Mouse (Mus musculus): ENCODE results near the gene Itgb3bp.

Gene Itgb3bp

DNA sequence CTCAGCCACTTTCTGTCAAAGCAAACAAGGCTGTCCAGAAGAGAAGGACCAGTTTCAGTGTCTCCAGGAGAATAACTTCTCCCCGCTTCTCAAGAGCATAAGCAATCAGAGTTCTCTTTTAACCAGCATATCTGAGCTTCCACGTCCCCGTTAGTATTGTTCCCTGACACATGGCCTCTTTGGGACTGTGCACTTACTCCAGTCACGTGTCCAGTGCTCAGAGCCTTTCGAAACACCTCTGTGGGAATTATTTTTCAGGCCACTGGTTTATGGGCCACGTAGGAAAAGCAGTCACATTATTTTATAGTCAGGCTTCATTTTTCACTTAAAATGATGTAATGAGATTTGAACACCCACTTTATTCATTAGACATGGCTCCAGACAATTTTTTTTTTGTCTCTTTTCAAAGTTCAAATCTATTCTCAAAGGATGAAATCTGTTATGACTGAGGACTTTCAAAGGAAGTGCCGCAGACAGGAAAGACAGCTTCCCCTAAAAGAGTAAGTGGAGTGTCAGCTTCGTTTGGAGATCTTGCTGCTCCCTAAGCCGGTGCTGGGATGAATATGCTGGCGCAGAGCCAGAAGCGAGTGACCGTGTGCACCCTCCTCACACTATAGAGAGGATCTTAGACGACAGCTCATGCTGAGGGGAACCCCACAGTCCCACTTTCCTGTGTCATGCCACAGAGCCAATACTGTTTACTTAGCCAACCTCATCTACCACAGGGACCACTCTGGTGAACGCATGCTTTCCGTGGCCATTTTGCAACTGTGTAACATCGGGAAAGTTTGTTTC is 10.3 kb upstream of the Itgb3bp start:
- in situ Hi-C loops (cut with MboI, MseI): loop anchor here (10.0 to 25.0 kb wide), 5 partner anchors 103 to 1553 kb away; partner anchors contain the start of genes Alg6 (in 1 of the 2), Efcab7 (in 1 of the 2), Patj (in 1 of the 2) and Ror1 (in 1 of the 2)

DNA sequence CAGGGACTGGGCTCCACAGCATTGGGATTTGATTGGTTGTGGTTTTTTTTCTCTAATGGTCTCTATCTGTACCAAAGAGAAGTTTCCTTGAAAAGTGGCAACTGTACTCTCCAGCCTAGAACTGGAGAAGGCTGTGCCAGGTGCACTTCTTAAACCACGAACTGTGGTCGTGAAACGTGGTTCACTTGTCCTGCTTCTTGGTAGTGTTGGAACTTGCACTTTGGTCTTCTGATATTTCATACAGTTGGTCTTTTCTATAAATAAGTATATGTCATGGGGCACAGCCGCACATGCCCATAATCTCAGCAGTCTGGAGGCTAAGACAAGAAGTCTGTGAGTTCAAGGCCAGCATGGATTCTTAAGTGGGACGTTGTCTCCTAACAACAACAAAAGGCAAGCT is 6.7 kb upstream of the Itgb3bp start:
- in situ Hi-C loops (cut with MboI, MseI): loop anchor here (25.0 kb wide), 4 partner anchors 99 to 1549 kb away; partner anchors contain the start of genes Alg6 (in 1 of the 2), Efcab7 (in 1 of the 2), Patj (in 1 of the 2) and Tm2d1 (in 1 of the 2)

DNA sequence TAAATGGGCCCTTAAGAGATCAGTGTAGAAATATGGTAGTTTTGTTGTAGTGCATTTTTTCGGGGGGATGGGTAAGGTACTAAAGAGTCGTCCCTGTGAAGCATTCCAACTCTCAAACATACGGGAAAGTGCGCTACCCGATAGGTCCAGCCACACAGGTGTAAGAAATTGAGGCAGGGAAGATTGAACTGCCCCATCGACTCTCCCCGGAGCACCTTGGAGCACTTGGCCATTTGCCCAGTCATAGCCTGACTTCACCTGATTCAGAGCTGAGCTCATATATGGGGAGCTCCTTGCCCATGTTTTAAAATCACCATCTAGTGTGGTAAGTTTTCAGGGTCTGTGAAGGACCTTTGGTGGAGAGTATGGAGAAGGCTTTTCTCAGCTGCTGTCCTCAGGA is 5.2 kb upstream of the Itgb3bp start:
- in situ Hi-C loops (cut with MboI, MseI): loop anchor here (5.0 to 25.0 kb wide), 5 partner anchors 98 to 1548 kb away; partner anchors contain the start of genes Alg6 (in 1 of the 2), Efcab7 (in 1 of the 2), Patj (in 1 of the 2) and Tm2d1 (in 1 of the 2)

DNA sequence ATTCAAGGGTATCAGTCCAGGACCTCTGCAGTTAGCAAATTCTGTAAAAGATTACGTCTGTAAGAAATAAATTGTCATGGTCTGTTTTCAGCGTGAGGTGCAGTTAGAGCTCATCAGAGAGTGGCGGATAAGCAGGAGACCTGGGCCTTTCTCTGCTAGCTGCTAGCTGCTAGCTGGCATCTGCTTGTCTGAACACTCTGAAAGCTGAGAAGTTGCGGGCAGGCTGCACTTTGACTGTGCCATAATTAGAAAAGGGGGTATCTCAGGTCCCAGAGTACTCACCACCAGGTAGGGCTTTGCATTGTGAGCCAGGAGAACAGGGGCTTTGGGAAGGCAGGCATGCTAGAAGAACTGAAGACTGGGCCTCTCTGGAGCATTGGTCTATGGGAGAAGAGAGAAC is 2.2 kb upstream of the Itgb3bp start:
- in situ Hi-C loops (cut with MboI, MseI): loop anchor here (5.0 to 25.0 kb wide), 5 partner anchors 95 to 1545 kb away; partner anchors contain the start of genes Alg6 (in 1 of the 2), Efcab7 (in 1 of the 2), Patj (in 1 of the 2) and Tm2d1 (in 1 of the 2)

DNA sequence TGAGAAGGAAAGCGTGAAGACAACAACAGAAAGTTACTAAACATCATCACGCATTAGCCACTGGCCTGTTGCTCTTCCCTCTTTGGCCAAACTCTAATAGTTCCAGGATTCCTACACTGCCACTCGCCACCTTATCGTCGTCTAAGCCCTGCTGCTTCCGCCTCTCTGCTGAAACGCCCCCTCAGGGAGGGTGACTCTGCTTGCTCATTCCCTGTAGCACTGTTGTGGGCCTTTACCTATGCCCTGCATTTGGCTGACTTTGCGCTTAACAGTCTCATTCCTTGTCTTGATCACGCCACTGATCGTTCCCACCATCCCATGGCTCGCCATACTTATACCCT is 1.6 kb upstream of the Itgb3bp start:
- in situ Hi-C loops (cut with MboI, MseI): loop anchor here (5.0 to 25.0 kb wide), 5 partner anchors 94 to 1544 kb away; partner anchors contain the start of genes Alg6 (in 1 of the 2), Efcab7 (in 1 of the 2), Patj (in 1 of the 2) and Tm2d1 (in 1 of the 2)

DNA sequence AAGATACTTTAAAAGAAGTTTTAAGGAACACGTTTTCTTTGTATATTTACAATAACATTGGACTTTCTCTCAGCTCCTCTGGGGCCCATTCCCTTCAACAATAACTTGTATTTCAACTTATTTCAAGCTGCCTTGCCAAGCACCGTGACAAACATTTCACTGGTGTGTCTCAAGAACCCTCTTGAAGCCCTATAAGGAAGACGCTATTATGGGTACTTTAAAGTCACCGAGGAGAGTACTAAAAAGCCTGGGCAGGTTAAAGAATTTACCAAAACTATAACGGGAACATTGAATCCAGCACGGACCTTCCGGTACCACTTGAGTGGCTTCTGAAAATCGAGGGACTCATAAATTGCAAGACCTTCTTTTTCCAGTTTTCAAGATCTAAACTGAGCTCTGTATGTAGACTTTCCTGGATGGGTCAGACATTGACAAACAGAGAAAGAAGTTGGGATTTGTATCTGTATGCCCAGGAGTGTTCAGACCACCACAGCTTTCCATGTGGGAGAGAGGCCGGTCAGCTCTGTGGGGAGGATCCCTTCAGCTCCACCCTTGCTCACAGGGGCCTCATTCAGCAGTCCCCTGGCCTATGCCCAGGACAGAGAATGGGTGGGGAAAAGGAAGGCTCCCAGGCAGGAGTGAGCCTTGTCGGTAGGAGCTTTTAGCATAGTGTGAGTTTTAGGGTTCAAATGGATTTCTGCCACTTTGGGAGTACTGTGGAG is 1.1 kb upstream of the Itgb3bp start:
- in situ Hi-C loops (cut with MboI, MseI): loop anchor here (5.0 to 25.0 kb wide), 5 partner anchors 93 to 1543 kb away; partner anchors contain the start of genes Alg6 (in 1 of the 2), Efcab7 (in 1 of the 2), Patj (in 1 of the 2) and Tm2d1 (in 1 of the 2)

DNA sequence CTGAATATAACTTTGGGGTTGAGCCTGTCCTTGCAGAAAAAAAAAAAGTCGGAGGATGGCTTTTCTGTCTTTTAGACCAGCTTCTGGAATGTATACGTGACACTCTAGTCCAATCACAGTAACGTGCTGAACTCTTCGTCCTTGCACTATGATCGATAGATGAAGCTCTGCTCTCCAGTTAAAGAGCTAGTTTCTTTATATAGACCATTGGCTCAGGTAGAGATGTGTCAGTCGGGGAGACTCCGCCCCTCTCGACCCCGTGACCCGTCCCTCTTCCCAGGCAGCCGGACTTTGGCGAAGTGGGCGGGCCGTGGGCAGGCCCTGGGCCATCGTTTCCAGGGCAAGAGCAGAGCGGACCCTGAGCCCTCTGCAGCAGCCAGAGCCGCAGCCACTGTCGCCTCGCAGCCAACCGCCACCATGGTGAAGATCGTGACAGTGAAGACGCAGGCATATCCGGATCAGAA is 432 bp downstream of the Itgb3bp start, which contains the start of gene Pgm1:
TSS of gene Pgm1 (plus strand) at position 266 of the 464 bp plus-strand sequence.
- in situ Hi-C loops (cut with MboI, MseI): loop anchor here (5.0 to 25.0 kb wide), 5 partner anchors 92 to 1542 kb away; partner anchors contain the start of genes Alg6 (in 1 of the 2), Efcab7 (in 1 of the 2), Patj (in 1 of the 2) and Tm2d1 (in 1 of the 2)

DNA sequence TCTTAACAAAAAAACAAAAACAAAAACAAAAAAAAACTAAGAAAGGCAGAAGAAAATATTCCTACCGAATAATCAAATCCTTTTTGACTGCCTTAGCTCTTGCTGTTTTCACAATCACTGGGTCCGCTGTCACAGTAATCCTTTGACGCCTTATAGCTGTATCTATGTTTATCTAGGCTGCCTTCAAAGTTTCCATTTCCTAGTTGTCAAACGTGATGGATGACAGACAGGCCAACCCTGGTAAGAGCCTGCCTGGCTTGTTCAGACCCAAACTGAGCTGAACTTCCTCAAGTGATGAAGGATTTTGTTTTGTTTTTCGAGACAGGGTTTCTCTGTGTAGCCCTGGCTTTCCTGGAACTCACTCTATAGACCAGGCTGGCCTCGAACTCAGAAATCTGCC is 1.1 kb downstream of the Itgb3bp start:
- in situ Hi-C loops (cut with MboI, MseI): loop anchor here (5.0 to 25.0 kb wide), 5 partner anchors 91 to 1541 kb away; partner anchors contain the start of genes Alg6 (in 1 of the 2), Efcab7 (in 1 of the 2), Patj (in 1 of the 2) and Tm2d1 (in 1 of the 2)

DNA sequence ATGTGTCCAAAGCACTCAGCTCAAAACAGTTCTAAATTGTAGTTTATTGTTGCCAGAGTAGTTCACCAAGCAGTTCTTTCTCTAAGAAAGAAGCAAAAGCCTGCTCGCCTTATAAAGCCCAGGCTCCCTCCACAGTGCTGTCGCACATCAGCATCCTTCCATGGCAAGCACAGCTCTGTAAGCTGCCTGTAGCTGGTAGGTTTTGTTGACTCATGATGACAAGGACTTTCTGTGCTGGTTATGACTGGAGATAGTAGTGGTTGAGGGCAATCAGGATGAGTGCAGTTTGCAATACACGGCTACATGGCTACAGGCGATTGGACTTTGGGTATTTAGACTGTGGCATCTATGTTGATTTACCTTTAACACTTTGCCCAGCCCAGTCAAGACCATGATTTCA is 3.2 kb downstream of the Itgb3bp start:
- in situ Hi-C loops (cut with MboI, MseI): loop anchor here (5.0 to 25.0 kb wide), 5 partner anchors 89 to 1539 kb away; partner anchors contain the start of genes Alg6 (in 1 of the 2), Efcab7 (in 1 of the 2), Patj (in 1 of the 2) and Tm2d1 (in 1 of the 2)

DNA sequence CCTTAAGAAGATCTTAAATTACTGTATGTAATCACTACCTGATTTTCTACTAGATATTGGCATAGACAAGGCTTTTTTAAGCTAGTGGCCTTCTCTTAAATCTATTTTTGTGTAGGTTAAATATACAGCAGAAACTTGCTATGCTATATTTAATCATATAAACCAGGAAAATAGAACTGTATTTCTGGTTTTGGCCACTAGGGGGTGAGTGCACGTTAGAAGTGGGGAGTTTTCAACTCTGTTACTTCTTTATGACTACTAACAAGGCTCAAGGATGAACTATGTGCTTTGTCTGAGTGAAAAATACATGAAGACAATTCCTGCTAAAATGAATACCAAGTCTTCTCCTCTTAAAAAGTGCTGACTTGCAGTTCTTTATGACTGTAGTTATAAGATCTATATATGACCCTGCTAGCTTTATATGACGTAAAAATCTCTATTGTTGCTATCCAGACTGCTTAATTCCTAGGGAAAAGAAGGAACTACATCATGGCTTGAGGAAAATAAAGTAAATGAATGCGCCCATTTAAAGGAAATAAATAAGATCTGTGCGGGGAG is 15.6 kb downstream of the Itgb3bp start:
- in situ Hi-C loops (cut with MboI, MseI): loop anchor here in 1 of 2 experiments (10.0 kb wide), 1 partner anchor 259 kb away; the partner anchor contains the start of gene Foxd3

DNA sequence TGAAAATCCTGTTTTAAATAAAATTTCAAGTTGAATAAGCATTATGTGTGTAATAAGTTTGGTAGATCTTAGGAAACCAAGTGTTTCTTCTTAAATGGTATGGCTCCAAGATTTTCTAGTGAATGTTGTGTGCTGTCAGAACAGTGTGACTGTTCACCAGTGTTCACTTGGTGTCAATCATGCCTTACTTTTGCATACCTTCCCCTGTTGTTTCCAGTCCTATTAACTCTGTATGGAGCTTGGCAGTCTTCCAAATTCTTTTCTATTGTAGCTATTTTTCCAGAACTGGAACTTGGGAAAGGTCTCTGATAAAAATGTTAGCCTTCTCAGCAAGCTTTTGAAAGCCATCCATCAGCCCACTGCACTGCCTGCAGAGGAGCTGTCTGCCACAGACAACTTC is 47.2 kb downstream of the Itgb3bp start:
- in situ Hi-C loops (cut with MboI, MseI): loop anchor here (5.0 to 25.0 kb wide), 4 partner anchors 220 to 1245 kb away; partner anchors contain the start of gene Foxd3 (in 1 of the 2)

DNA sequence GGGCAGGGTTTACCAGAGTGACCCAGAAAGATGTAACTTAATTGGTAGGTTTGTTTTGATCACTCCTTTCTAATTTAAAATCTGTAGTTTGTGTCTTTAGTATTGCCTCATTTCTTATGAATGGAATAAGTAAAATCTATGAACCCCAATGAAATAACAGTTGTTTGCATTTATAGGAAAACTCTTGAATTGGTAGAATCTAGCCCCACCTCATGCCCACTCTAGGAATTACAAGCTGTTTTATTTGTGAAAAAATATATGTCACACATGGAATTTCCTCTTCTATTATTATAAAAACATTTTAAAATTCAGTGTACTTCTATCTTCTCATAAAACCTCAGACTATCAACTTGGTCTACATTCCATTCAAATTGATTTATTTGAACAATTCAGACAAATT is 47.7 kb downstream of the Itgb3bp start:
- in situ Hi-C loops (cut with MboI, MseI): loop anchor here (5.0 to 25.0 kb wide), 4 partner anchors 220 to 1245 kb away; partner anchors contain the start of gene Foxd3 (in 1 of the 2)

DNA sequence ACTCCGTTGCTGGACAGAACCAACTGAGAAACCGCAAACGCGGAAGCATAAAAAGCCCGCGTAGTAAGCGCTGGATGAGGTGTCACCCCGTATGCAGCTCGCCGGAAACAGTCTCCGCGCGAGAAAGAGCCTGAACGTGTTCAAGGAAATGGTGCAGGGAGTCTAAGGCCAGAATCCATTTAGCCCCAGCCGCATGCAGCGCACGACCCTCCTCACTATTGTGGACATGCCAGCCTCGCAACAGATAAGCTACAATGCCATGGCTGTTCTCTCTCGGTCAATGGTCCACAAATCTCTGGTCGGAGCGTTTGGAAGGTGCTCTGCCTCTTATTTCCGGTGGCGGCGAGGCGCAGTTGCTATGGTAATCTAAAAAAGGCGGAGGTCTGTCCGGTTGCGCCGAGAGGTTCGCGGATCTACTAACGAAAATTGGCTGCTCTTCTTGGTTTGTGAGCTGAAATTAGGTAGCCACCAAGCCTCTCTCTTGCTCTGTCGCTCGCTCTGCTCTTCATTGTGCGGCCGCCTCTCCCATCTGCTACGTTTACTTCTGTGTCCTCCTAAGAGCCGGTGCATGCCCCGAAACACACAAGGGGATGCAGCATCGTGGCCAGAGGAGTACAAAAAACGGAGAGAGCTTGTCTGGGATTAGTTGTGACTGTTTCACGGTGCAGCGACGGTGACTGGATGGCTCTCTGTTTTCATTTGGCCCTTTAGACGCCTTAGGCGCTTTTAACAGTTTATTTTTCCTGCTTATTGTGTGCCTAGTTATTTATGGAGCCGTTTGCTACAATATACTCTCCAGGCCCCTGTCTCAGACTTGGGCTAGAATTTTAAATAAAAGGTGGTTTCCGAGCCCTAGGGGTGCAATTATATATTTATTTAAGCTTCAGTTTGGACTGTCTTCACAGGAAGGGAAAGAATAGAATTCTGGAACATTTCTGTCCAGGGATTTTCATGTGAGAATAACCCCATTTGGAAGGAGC is 100.2 kb downstream of the Itgb3bp start, which contains the start of gene Efcab7:
TSS of gene Efcab7 (plus strand) at position 105 of the 980 bp plus-strand sequence.
- in situ Hi-C loops (cut with MboI, MseI): loop anchor here (10.0 to 25.0 kb wide), 3 partner anchors 108 to 1245 kb away; partner anchors contain the start of genes Itgb3bp (in 1 of the 2), Pgm1 (in 1 of the 2) and Usp1 (in 1 of the 2)

DNA sequence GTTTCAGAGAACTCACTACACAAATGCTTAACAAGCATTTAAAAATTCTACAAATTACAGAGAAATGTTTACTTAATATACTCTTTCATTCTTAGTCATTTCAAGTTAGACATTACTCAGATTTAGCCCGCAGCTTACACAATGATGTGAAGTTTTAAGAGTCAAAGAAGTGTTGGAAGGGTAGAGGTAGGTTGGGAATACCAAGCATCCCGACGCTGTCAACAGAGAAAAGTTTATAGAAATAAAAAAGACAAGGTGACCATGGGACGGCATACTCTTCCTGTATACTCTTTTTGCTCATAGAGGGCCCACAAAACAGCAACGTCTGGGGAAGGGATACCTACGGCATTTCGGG is 100.9 kb downstream of the Itgb3bp start:
- in situ Hi-C loops (cut with MboI, MseI): loop anchor here (10.0 to 25.0 kb wide), 2 partner anchors 109 to 904 kb away; partner anchors contain the start of genes Itgb3bp (in 1 of the 2), Pgm1 (in 1 of the 2) and Usp1 (in 1 of the 2)

DNA sequence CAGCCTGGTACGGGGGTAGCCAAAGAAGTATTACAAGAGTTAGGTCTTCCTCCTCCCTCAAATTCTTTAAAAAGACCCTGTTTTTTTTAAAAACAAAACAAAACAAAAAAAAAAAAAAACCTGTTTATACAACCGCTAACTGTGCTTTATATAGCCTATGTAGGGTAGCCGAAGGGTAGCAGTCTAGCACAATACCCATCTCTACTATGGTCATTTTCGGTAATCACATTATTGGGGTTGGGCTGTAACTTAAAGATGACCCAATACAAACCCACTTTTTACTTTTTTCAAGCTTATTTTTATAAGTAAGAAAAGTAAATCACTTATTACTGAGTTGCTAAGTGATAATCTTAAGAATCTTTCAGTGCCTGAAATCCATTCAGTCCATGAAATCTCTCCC is 101.3 kb downstream of the Itgb3bp start:
- in situ Hi-C loops (cut with MboI, MseI): loop anchor here (10.0 to 25.0 kb wide), 2 partner anchors 109 to 904 kb away; partner anchors contain the start of genes Itgb3bp (in 1 of the 2), Pgm1 (in 1 of the 2) and Usp1 (in 1 of the 2)

DNA sequence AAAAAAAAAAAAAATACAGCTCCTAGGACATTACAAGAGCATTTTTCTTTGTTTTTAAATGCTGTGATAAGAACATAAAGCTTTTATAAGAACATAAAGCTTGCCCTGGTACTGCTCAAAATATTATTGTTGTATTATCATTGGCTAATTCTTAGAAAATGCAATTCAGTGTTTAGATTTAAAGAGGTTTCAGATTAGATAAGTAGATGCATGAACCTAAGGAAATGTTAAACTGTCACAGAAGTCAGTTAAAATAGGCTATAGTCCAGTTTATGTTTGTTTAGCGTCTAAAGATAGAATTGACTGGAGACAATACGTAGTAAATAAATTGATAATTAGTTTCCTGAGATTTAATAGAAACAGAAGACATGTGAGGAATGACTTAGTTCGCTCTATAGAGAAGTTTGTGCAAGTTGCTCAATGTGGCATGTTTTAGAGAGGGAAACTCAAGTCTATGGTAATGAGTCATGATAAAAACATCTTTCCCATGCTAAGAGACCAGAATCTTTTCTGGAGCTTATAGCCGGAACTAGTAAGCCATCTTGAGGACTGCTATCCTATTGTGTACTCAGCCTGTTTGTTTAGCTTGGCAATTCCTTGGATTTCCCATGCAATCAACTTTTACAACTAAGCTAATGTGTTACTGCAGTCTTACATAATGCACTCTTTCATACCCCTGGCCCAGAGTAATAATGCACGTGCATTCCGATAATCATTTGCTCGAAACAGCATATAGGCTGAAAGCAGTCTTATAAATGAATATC is 112.7 kb downstream of the Itgb3bp start:
- in situ Hi-C loops (cut with MboI, MseI): no loop called here

DNA sequence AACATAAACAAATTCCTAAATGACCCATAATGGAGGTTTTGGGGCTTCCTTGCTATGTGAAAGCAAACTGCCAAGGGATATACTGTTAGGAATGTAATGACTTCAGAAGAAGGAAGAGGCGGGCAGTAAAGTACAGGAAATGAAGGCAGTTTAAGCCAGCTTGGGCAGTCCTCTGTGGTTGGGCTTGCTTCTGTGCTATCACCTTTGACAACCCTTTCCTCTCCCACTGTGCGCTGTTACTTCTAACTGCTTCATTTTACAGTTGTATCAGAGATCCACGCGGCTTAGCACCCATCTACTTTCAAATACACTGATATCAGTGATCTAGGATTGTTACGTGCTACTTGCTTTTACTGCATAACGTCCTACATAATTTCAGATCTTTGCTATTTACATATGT is 137.2 kb downstream of the Itgb3bp start:
- in situ Hi-C loops (cut with MboI, MseI): loop anchor here in 1 of 2 experiments (25.0 kb wide), 1 partner anchor 620 kb away; no protein-coding TSS in a partner anchor

DNA sequence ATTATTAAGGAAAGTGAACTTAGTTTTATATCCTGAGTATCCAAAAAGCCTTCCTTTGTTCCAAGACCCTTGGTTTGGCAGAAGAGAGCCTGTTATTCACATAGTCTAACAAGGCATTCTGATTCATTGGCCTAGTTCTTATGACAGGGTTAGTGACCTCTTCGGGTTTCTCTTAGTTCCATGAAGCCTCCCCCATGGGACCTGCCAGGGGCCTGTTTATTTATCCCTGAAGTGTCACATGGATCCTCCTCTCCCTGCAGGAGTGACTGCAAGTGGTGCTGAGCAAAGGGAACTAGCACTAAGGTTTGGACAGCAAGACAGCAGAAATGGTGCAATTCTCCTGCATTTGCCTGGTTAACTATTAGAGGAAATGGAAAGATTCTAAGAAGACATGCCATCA is 156.6 kb downstream of the Itgb3bp start:
- in situ Hi-C loops (cut with MboI, MseI): no loop called here

Measured in T-helper 17 cell (primary cell).